Mouse (Mus musculus): ENCODE data around the gene Vkorc1l1.

DNA sequence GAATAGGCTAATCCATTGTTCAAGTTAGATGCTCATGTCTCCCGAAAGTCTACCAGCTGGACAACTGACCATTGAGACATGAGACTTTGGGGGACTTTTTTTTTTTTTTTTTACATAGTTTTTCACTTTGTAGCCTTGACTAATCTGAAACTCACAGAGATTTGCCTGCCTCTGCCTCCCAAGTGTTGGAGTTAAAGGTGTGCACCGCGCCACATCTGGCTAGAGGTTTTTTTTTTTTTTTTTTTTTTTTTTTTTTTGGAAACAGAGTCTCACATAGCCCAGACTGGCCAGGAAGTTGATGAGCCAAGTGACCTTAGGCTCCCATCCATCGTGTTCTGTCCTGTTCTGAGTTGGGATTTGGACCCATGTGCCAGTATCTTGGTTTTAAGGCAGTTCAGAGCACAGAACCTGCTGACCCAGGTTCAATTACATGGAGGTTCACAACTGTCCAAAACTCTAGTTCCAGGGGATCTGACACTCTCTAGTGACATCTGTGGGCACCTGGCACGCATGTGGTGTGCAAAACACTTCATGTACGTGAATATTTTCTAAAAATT is 66.3 kb downstream of the Vkorc1l1 start:
- TF ChIP-seq EP300 (IDR thresholded peaks at IDR 0.05; ENCODE audit: insufficient read depth, low read depth, low read length): no peak
- TF ChIP-seq CTCF (IDR thresholded peaks at IDR 0.05): no peak
- TF ChIP-seq POLR2A (IDR thresholded peaks at IDR 0.05; ENCODE audit: insufficient read depth, low read depth, low read length): no peak
